Mouse (Mus musculus): Measurements from ENCODE around the gene 0610030E20Rik.

The 0610030E20Rik gene

DNA sequence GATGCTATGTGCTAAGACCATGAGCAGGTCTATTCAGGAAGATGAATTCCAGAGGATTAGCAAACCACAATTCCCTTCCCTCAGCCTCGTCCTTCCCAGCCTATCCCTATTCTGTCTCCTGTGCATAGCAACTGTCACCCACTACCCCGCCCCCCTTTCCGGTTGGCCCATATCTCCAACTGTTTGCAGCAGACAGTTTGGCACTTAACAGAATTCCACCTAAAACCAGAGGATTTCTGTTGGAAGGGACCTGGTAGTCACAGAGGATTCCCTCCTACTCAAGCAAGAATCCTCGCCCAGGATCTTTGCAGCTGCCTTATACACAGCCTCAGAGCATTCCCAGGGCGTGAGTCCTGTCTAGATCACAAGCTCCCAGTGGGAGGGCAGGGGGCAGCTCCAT, 24.0 kb downstream of the 0610030E20Rik start:
- DNase-seq: no peak

GRCm38 (mm10) chr6:72371571-72371970, 24.5 kb downstream of the 0610030E20Rik start:
- DNase-seq: no peak

GRCm38 (mm10) chr6:72373184-72373583, 26.1 kb downstream of the 0610030E20Rik start:
- DNase-seq: no peak

DNA sequence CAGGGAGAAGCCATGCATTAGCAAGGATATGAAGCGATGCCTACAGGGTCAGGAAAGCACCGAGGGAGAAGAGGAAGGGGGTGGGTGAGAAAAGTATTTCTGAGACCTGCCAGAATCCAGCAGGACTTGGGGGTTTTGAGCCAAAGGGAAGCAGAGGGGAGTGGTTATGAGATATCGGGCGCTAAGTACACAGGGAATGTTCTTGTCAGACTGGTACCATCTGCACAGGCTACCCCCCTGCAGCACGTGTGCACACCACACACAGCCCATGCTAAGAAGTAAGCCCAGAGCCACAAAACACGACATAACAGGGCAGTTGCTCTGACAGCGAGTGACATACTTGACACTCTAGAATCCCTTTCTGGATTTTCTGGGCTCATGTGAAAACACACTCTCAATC, 27.1 kb downstream of the 0610030E20Rik start:
- DNase-seq: no peak

GRCm38 (mm10) chr6:72374820-72375563, 27.9 kb downstream of the 0610030E20Rik start:
- no peak for DNase-seq

DNA sequence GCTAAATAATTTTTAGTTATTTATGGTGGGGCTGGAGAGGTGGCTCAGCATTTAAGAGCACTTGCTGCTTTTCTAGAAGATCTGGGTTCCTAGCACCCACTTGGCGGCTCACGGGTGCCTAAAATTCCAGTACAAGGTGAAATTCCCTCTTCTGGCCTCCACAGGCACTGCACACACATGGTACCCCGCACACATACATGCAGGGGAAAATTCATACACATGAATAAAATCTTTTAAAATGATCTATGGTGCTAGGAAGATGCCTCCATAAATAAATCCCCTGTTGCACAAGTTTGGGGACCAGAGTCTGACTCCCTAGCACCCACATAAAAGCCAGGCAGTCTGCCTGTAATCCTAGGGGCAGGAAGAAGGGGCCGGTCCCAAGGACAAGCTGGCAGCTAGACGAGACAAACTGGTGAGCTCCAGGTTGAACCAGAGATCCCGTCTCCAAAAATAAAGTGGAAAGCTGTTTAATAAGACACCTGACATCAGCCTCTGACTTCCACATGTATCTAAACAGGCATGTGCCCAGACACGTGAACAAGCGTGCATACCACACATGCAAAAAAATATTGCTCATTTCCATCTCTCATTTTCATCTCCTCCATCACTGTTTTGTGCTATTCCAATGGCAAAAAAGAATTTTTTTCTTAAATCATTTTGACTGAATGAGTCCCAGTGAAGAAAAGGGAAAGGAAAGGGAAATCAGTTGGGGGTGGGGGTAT, 31.6 kb downstream of the 0610030E20Rik start:
- DNase-seq: no peak

- no peak for DNase-seq
Observed at GRCm38 (mm10) chr6:72379377-72380130, 32.4 kb downstream of the 0610030E20Rik start.

DNA sequence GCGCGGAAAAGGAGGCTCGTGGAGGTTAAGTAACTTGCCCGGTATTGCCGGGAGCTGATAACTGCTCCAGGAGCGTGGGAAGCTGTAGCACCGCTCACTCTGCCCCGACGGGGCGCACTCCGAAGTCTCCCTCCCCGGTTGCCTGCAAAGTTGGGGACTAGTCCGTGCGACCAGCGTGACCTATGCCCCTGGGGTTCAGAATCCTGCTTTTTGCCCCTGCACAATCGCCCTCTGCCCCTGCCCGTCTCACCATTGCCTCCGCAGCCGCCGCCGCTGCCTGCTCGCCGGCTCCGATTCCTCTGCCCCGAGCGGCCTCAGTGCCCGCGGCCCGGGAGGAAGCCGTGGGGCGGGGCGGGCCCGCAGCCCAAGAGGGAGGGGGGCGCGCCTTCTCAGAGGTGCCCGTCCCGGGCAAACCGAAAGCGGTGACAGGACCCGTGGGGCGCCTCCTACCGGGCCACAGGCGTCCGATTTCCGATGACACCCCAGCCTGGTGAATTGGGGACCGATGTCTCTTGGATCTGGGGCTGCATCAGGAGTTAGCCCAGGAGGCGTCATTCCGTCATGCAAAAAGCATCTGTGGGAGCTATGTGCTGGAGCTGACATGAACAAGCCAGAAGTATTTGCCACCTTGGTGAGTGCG, 33.1 kb downstream of the 0610030E20Rik start, which contains the start of gene Vamp5:
Vamp5 (minus strand) TSS at position 338 of the 640 bp plus-strand sequence.
- peak; percentile 84 for DNase-seq

DNA sequence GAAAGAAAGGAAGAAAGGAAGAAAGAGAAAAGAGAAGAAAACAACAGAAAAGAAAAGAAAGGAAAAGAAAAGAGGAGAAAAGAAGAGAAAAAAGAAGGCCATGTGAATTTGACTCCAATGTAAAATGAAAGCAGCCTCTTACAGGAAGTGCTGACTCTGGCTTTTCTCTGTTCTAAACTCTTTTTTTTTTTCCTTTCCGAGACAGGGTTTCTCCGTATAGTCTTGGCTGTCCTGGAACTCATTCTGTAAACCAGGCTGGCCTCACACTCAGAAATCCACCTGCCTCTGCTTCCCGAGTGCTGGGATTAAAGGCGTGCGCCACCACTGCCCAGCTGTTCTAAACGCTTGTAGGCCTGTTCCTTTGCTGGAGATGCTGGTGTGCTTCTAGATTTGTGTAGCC, 35.4 kb downstream of the 0610030E20Rik start:
- DNase-seq: no peak

GRCm38 (mm10) chr6:72383142-72383820, 36.2 kb downstream of the 0610030E20Rik start:
- no peak for DNase-seq

DNA sequence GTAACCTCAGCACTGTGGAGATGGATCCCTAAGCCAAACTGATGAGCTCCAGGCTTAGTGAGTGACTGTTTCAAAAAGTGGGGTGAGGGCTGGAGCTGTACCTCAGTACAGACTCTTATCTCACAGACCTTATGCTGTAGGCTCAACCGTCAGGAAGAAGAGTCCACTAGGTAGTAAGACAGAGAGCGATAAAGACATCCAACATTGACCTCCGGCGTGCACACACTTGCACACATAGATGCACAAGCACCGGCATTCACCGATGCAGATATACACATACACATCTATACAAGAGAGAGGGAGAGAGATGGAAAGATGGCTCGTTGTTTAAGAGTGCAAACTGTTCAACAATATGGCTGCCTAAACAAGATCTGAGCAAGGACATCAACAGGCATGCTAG, 36.8 kb downstream of the 0610030E20Rik start:
- DNase-seq: no peak

GRCm38 (mm10) chr6:72385258-72385657, 38.1 kb downstream of the 0610030E20Rik start:
- no peak for DNase-seq

DNA sequence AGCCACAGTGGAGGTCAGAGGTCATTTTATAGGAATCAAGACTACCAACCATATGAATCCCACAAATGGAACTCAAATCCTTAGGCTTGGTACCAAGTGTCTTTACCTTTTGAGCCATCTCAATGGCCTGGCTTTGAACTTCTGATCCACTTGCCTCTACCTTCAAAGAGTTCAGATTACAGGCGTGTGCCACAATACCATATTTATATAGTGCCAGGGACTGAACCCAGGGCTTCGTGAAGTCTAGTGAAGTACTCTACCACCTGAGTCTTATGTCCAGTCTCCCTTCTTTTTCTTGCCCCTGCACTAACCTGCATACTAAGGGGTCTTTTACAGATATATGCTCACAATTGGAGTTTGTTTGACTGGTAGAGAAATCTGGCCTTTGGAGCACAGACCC, 39.4 kb downstream of the 0610030E20Rik start:
- no peak for DNase-seq

GRCm38 (mm10) chr6:72387816-72388215, 40.7 kb downstream of the 0610030E20Rik start:
- no peak for DNase-seq

GRCm38 (mm10) chr6:72388266-72388665, 41.1 kb downstream of the 0610030E20Rik start:
- no peak for DNase-seq

GRCm38 (mm10) chr6:72388791-72389329, 41.7 kb downstream of the 0610030E20Rik start:
- DNase-seq: no peak

GRCm38 (mm10) chr6:72389471-72389940, 42.4 kb downstream of the 0610030E20Rik start:
- no peak for DNase-seq

DNA sequence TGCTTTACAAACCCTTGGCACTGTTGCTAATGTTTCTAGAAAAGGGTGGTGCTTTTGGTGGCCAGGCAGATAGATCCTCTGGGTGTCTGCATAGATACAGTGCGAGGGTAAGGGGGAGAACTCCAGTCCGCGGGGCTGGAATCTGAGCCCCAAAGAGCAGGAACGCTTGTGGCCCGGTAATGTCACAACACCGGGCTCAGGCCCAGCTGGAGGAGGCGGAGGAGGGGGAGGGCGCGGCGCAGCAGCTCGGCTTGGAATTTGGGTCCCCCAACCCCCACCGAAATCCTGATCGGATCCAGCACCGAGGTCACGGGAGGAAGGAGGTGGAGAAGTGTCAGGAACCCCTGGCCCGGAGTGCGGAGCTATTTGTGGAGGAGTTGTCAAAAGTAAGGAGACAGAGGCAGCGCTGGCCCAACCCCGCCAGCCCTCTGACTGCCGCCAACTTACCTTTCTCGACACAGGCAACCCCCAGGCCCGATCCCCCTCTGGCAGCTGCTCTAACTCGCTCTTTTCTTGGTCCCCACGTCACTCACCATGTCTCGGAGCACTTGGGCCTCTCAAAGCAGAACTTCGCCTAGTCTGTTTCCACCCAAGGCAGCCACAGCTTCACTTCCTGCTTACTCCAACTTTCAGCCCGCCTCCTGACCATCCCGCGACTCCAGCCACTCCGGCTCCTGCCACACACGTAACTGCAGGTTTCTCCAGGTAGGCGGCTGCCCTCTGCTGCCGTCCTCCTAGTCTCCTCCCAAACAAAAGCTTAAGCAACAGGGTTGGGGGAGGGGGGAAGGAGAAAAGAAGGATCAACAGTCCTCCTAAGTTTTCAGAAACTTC, 43.0 kb downstream of the 0610030E20Rik start, which contains the start of gene Vamp8:
Vamp8 (minus strand) TSS at position 763 of the 831 bp plus-strand sequence.
- peak; percentile 94 for DNase-seq

DNA sequence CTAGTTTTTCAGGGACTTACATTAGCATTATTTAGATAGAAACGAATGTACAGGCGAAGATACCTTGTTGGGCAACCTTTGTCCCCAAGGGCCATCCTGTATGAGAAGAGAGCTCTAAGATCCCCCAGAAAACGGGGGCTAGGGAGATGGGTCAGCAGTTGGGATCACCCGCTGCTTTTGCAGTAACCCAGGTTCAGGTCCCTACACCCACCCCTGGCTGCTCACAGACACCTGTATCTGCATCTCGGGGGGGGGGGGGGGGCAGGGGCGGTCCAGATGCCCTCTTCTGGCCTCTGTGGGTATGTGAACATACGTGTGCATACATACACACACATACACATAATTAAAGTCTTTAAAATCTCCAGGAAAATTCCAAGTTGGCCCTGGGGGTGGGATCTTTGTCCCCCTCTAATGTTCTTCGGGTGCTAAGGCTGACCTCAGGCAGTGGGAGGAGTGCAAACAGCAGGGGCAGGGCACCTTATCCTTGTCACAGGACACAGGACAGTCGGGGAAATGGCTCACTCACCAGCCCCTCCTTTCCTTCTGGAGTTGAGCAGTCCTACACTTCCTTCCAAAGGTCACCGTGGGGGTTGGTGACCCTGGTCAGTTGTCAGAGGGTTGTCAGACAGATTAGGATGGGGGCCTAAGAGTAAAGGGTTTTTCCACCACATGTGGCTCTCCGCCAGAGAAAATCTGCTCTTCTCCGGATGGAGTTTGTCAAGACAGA, 43.8 kb downstream of the 0610030E20Rik start:
- peak; percentile 94 for DNase-seq

DNA sequence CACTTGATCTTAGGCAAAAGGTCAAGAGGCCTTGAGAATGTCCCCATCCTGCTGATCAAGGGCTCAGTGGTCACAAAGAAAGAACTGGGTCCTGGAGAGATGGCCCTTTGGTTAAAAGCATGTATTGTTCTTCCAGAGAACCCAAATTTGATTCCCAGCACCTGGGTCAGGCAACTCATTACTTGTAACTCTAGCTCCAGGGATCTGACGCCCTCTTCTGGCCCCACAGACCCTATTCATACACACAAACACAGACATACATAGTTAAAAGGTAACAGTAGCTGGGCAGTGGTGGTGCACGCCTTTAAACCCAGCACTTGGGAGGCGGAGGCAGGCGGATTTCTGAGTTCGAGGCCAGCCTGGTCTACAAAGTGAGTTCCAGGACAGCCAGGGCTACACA, 45.2 kb downstream of the 0610030E20Rik start:
- DNase-seq: no peak

Measured in kidney, adult 11 months (tissue).